In genomic region chr1:185449727-185450126, GRCm38 (mm10) we compare ENCODE assay signal across 25 mouse cellular contexts. TPM values are rescaled to one million over a fixed set of nuclear protein-coding genes. Genes with fewer than 3 reads are reported as not detected.
A peak's percentile ranks its signal among the peaks of the same experiment; 100 is the strongest.
DNase-seq lines count a peak whose midpoint lies in the region; ATAC-seq and TF ChIP-seq lines count a peak whose summit lies in the region.
"Had no signal": no experiment of that assay in that cellular context is flagged by ENCODE, and none has a peak within 500 bp of the region (broad histone marks: within the 10 kb centered on the region; RNA-seq: fewer than 3 reads in every experiment).

No protein-coding gene starts in this region.

- H3K36me3 ChIP-seq in heart, embryonic 13.5 days: no peaks in the 10 kb centered on the region
- H3K36me3 ChIP-seq in MEL (ENCODE audit: control insufficient read depth in 1 of 2, insufficient read depth in 2 of 2, low read length in 2 of 2): peaks cover 0 to 24% of the 10 kb centered on the region in 2 experiments; a peak in 2 of 4 replicates
- H3K36me3 ChIP-seq in liver, embryonic 11.5 days (ENCODE audit: control insufficient read depth, insufficient read depth, low read length): no peaks in the 10 kb centered on the region
- 0 out of 2 replicates have a peak, but pooled peaks cover 2% of the 10 kb centered on the region for H3K36me3 ChIP-seq in liver, embryonic 15.5 days (replicated peaks)
- H3K36me3 ChIP-seq: embryonic facial prominence, embryonic 10.5 days; heart, embryonic 10.5 days; hindbrain, embryonic 12.5 days had no signal

- no peak for TF ChIP-seq EP300 in MEL (IDR thresholded peaks at IDR 0.05; ENCODE audit: low read depth in 1 of 2, low read length in 2 of 2)

- ATAC-seq in heart, embryonic 13.5 days (ENCODE audit: extremely low read depth, insufficient number of reproducible peaks, low FRiP score, low TSS enrichment): peak; percentile 41; the same call in 1 of the 2 replicates
- no peak for ATAC-seq in liver, embryonic 11.5 days (replicated peaks; ENCODE audit: low FRiP score)
- no peak for ATAC-seq in liver, embryonic 15.5 days (ENCODE audit: insufficient read depth)
- ATAC-seq: activated CD4-positive, CD25-positive, alpha-beta regulatory T cell, adult 4 months; forebrain, embryonic 14.5 days; hindbrain, embryonic 16.5 days; inflammation-experienced regulatory T-cells, adult 6 months; Patski had no signal

- TF ChIP-seq POLR2A in MEL (IDR thresholded peaks at IDR 0.05; ENCODE audit: control insufficient read depth in 1 of 2, insufficient read depth in 1 of 2, low read depth in 1 of 2, low read length in 2 of 2, poor library complexity in 1 of 2): no peak

- no peak for TF ChIP-seq RAD21 in MEL (IDR thresholded peaks at IDR 0.05; ENCODE audit: low read depth, low read length)

- H3K27ac ChIP-seq in heart, embryonic 13.5 days (replicated peaks): no peak overlapping the region
- H3K27ac ChIP-seq in MEL (ENCODE audit: control insufficient read depth, low read depth, low read length): no peak overlapping the region
- H3K27ac ChIP-seq in liver, embryonic 11.5 days (ENCODE audit: low read depth, low read length): peak overlapping the region; percentile 68
- H3K27ac ChIP-seq in liver, embryonic 15.5 days (replicated peaks): peak overlapping the region; percentile 97; the same call in 1 of the 2 replicates
- H3K27ac ChIP-seq: embryonic facial prominence, embryonic 10.5 days; gastrocnemius, adult 2 months; heart, embryonic 10.5 days; hindbrain, embryonic 12.5 days had no signal

- H3K4me1 ChIP-seq in heart, embryonic 13.5 days: peaks cover 6% of the 10 kb centered on the region; the same call in 1 of the 2 replicates
- H3K4me1 ChIP-seq in MEL (ENCODE audit: control insufficient read depth in 1 of 2, insufficient read depth in 2 of 2, low read length in 2 of 2): peaks cover 17 to 25% of the 10 kb centered on the region in 2 experiments
- H3K4me1 ChIP-seq in liver, embryonic 11.5 days (replicated peaks; ENCODE audit: control insufficient read depth, insufficient read depth, low read length): peaks cover 25% of the 10 kb centered on the region; the same call in 1 of the 2 replicates
- peaks cover 66% of the 10 kb centered on the region for H3K4me1 ChIP-seq in liver, embryonic 15.5 days (replicated peaks)

- TF ChIP-seq CTCF in MEL (IDR thresholded peaks at IDR 0.05 in 2 of 3, conservative IDR thresholded peaks at IDR 0.05 in 1 of 3; ENCODE audit: control insufficient read depth in 1 of 3, insufficient read depth in 1 of 3, low read depth in 2 of 3, low read length in 3 of 3, poor library complexity in 1 of 3, severe bottlenecking in 1 of 3): no peak

- no peak for DNase-seq in heart, adult 11 months
- DNase-seq in MEL (ENCODE audit: low read depth, low spot score): peak; percentile 82
- DNase-seq in liver, embryonic 11.5 days (ENCODE audit: low spot score): no peak
- no peak for DNase-seq in adrenal gland, postnatal 36 days
- no peak for DNase-seq in lung, postnatal 25 days (ENCODE audit: low spot score)
- DNase-seq in natural killer cell, adult 2 months (ENCODE audit: low spot score in 2 of 2): no peak
- DNase-seq: adrenal gland, postnatal 14 days; cerebellum, adult 18-20 months; cerebellum, adult 9-11 months; gastrocnemius, adult 2 months; gastrocnemius, postnatal 25 days; heart, postnatal 4 days had no signal

- no peak overlapping the region for H3K4me3 ChIP-seq in heart, embryonic 13.5 days
- no peak overlapping the region for H3K4me3 ChIP-seq in MEL (ENCODE audit: control insufficient read depth in 1 of 2, insufficient read depth in 1 of 2, low read depth in 2 of 2, low read length in 2 of 2)
- no peak overlapping the region for H3K4me3 ChIP-seq in liver, embryonic 11.5 days (ENCODE audit: low read depth, low read length)
- no peak overlapping the region for H3K4me3 ChIP-seq in liver, embryonic 15.5 days (replicated peaks)
- H3K4me3 ChIP-seq: embryonic facial prominence, embryonic 10.5 days; gastrocnemius, adult 2 months; heart, embryonic 10.5 days; hindbrain, embryonic 12.5 days had no signal

- no peaks in the 10 kb centered on the region for H3K9me3 ChIP-seq in heart, embryonic 13.5 days
- no peaks in the 10 kb centered on the region for H3K9me3 ChIP-seq in MEL (replicated peaks; ENCODE audit: insufficient read depth, low read length)
- no peaks in the 10 kb centered on the region for H3K9me3 ChIP-seq in liver, embryonic 11.5 days (ENCODE audit: control insufficient read depth, low read length)
- no peaks in the 10 kb centered on the region for H3K9me3 ChIP-seq in liver, embryonic 15.5 days (replicated peaks)
- H3K9me3 ChIP-seq: embryonic facial prominence, embryonic 10.5 days; heart, embryonic 10.5 days; hindbrain, embryonic 12.5 days had no signal

- H3K79me2 ChIP-seq in MEL (ENCODE audit: control insufficient read depth, insufficient read depth, low read length, poor library complexity): no peaks in the 10 kb centered on the region

- no peak overlapping the region for H3K9ac ChIP-seq in heart, embryonic 13.5 days
- no peak overlapping the region for H3K9ac ChIP-seq in MEL (ENCODE audit: control insufficient read depth, low read depth, low read length, poor library complexity, severe bottlenecking)
- no peak overlapping the region for H3K9ac ChIP-seq in liver, embryonic 11.5 days (ENCODE audit: low read depth, low read length)
- no peak overlapping the region for H3K9ac ChIP-seq in liver, embryonic 15.5 days
- H3K9ac ChIP-seq: hindbrain, embryonic 12.5 days had no signal

- peaks cover 23% of the 10 kb centered on the region for H3K27me3 ChIP-seq in heart, embryonic 13.5 days (replicated peaks)
- H3K27me3 ChIP-seq in MEL (ENCODE audit: control insufficient read depth in 1 of 2, insufficient read depth in 2 of 2, low read length in 2 of 2): no peaks in the 10 kb centered on the region
- peaks cover 5% of the 10 kb centered on the region for H3K27me3 ChIP-seq in liver, embryonic 11.5 days (replicated peaks; ENCODE audit: control insufficient read depth, insufficient read depth, low read length)
- H3K27me3 ChIP-seq in liver, embryonic 15.5 days: peaks cover 3% of the 10 kb centered on the region
- H3K27me3 ChIP-seq: CH12.LX had no signal

- peak overlapping the region; percentile 40 for H3K4me2 ChIP-seq in heart, embryonic 13.5 days
- H3K4me2 ChIP-seq in liver, embryonic 11.5 days: peak overlapping the region; percentile 53; the same call in 1 of the 2 replicates
- no peak overlapping the region for H3K4me2 ChIP-seq in liver, embryonic 15.5 days
- H3K4me2 ChIP-seq: hindbrain, embryonic 12.5 days had no signal

- WGBS in heart, embryonic 13.5 days: 71% methylated on average over 2 of the region's 2 CpGs
- WGBS in liver, embryonic 11.5 days: 61% methylated on average over 2 of the region's 2 CpGs
- 55% methylated on average over 2 of the region's 2 CpGs for WGBS in liver, embryonic 15.5 days (ENCODE audit: insufficient replicate concordance)

TF ChIP-seq in MEL, 35 proteins besides CTCF, POLR2A, EP300 and RAD21:
- no peak for TF ChIP-seq ZC3H11A (IDR thresholded peaks at IDR 0.05; ENCODE audit: low read depth, low read length)
- no peak for TF ChIP-seq CHD1 (IDR thresholded peaks at IDR 0.05; ENCODE audit: low read depth, low read length)
- TF ChIP-seq BHLHE40 (IDR thresholded peaks at IDR 0.05; ENCODE audit: borderline replicate concordance, low read depth, low read length): no peak; the same call in 1 of the 2 replicates
- TF ChIP-seq ZKSCAN1 (IDR thresholded peaks at IDR 0.05; ENCODE audit: low read depth, low read length): no peak
- no peak for TF ChIP-seq ELF1 (IDR thresholded peaks at IDR 0.05; ENCODE audit: low read depth, low read length)
- peak; percentile 85 for TF ChIP-seq USF1 (IDR thresholded peaks at IDR 0.05; ENCODE audit: low read depth, low read length)
- TF ChIP-seq ZMIZ1 (IDR thresholded peaks at IDR 0.05; ENCODE audit: low read depth, low read length): no peak
- peak in 1 of 2 experiments; percentile 39; a peak in 1 of 4 replicates for TF ChIP-seq USF2 (IDR thresholded peaks at IDR 0.05; ENCODE audit: borderline replicate concordance in 1 of 2, insufficient read depth in 1 of 2, low read depth in 1 of 2, low read length in 2 of 2)
- TF ChIP-seq ETS1 (IDR thresholded peaks at IDR 0.05; ENCODE audit: low read depth, low read length): no peak

RNA-seq across cellular contexts. Expression of gene Slc30a10, which starts 4.9 kb away (rescaled TPM):
- polyA plus RNA-seq in heart, embryonic 13.5 days (2015; fragmentation: Nextera tagmentation; extraction: Ambion mirVana): 0.24 and 0.46 TPM in 2 replicates
- total RNA-seq in MEL (2012; rRNA removed): 2.1 and 3.9 TPM in 2 replicates
- polyA plus RNA-seq in MEL (2012; ENCODE audit: insufficient read depth in 1 of 2, insufficient read length in 2 of 2, low read depth in 1 of 2, low replicate concordance in 2 of 2, missing spikeins in 1 of 2): 1 to 10 TPM in 1 of 2 experiments, not detected in 1; 7.9 TPM
- polyA plus RNA-seq in liver, embryonic 11.5 days (2014; fragmentation: Nextera tagmentation; extraction: Ambion mirVana): 22.8 and 23.5 TPM in 2 replicates
- 13.0 and 14.2 TPM in 2 replicates for polyA plus RNA-seq in liver, embryonic 15.5 days (2015; fragmentation: Nextera tagmentation; extraction: Ambion mirVana)
- total RNA-seq in adrenal gland, postnatal 36 days (2021): under 1 TPM in 1 of 2 experiments, not detected in 1; 0.03 TPM
- total RNA-seq: adrenal gland, adult 18-20 months; CH12.LX; gastrocnemius, adult 2 months; gastrocnemius, postnatal 25 days; granulocyte monocyte progenitor cell, adult 5-6 weeks; heart, postnatal 4 days had no signal
- polyA plus RNA-seq: activated CD4-positive, CD25-positive, alpha-beta regulatory T cell, adult 4 months; inflammation-experienced regulatory T-cells, adult 6 months; Patski had no signal

Comparison
In these comparisons a context has a peak if more than half of its experiments do, and no peak if none do; other contexts are left out.
1. H3K27ac ChIP-seq: peak in liver, embryonic 11.5 days (single experiment) and liver, embryonic 15.5 days (single experiment); none in heart, embryonic 13.5 days (single experiment) and MEL (single experiment).